Mouse (Mus musculus) myocyte (in vitro differentiated cells): ENCODE data around the gene Zbtb20. TPM values are rescaled to one million over a fixed set of nuclear protein-coding genes. Genes with fewer than 3 reads are reported as not detected.

Experiments
- H3K27me3 ChIP-seq: one replicate; pipeline ENCODE4 v1.6.1; 2011; ENCODE audit not compliant: control insufficient read depth, insufficient read depth, insufficient read length
- H3K36me3 ChIP-seq: one replicate; pipeline ENCODE4 v1.6.1; 2011; ENCODE audit not compliant: control insufficient read depth, insufficient read depth
- H3K4me2 ChIP-seq: one replicate; pipeline ENCODE4 v1.6.1; 2011; ENCODE audit warnings: low read depth, control low read depth
- H3K4me3 ChIP-seq: one replicate; pipeline ENCODE4 v1.5.1; 2011; ENCODE audit warnings: mild to moderate bottlenecking, control low read depth, moderate library complexity
- H3K79me2 ChIP-seq: one replicate; pipeline ENCODE4 v1.6.1; 2011; ENCODE audit not compliant: control insufficient read depth, insufficient read depth
- H3ac ChIP-seq: one replicate; pipeline ENCODE4 v1.6.1; 2011; ENCODE audit not compliant: control insufficient read depth, insufficient read length
- CEBPB ChIP-seq: IDR thresholded peaks from 2 replicates; pipeline ENCODE4 v1.6.1; 2011; ENCODE audit warnings: mild to moderate bottlenecking, moderate library complexity; ENCODE audit not compliant: poor library complexity, insufficient read depth, severe bottlenecking
- E2F4 ChIP-seq: IDR thresholded peaks from one replicate; pipeline ENCODE4 v1.6.1; 2011; ENCODE audit warnings: mild to moderate bottlenecking, control low read depth, moderate library complexity; ENCODE audit not compliant: insufficient read depth
- MAX ChIP-seq: IDR thresholded peaks from one replicate; pipeline ENCODE4 v1.6.1; 2011; ENCODE audit warnings: low read depth, mild to moderate bottlenecking, control low read depth
- MYOD1 ChIP-seq, 3 experiments: IDR thresholded peaks; one replicate each; pipeline ENCODE4 v1.6.1; 2011; ENCODE audit warnings: control low read depth in 2 of 3, low read depth in 2 of 3, mild to moderate bottlenecking in 2 of 3, moderate library complexity in 1 of 3; ENCODE audit not compliant: insufficient read length in 2 of 3, control insufficient read depth in 1 of 3
- MYOG ChIP-seq, 3 experiments: IDR thresholded peaks; one replicate each; pipeline ENCODE4 v1.6.1; 2011; ENCODE audit warnings: control low read depth in 2 of 3, low read depth in 2 of 3, mild to moderate bottlenecking in 2 of 3; ENCODE audit not compliant: insufficient read length in 2 of 3, control insufficient read depth in 1 of 3, insufficient read depth in 1 of 3
- POLR2A ChIP-seq: IDR thresholded peaks from one replicate; pipeline ENCODE4 v1.6.1; 2011; ENCODE audit warnings: low read depth, mild to moderate bottlenecking, control low read depth, moderate library complexity; ENCODE audit not compliant: insufficient read length
- POLR2AphosphoS2 ChIP-seq: IDR thresholded peaks from one replicate; pipeline ENCODE4 v1.6.1; 2011; ENCODE audit warnings: low read depth, control low read depth; ENCODE audit not compliant: insufficient read length
- REST ChIP-seq: IDR thresholded peaks from one replicate; pipeline ENCODE4 v1.6.1; 2011; ENCODE audit warnings: mild to moderate bottlenecking, control low read depth, moderate library complexity; ENCODE audit not compliant: insufficient read depth, insufficient read length
- SRF ChIP-seq: IDR thresholded peaks from one replicate; pipeline ENCODE4 v1.6.1; 2011; ENCODE audit warnings: low read depth; ENCODE audit not compliant: control insufficient read depth, insufficient read length
- TCF12 ChIP-seq: IDR thresholded peaks from one replicate; pipeline ENCODE4 v1.6.1; 2011; ENCODE audit warnings: mild to moderate bottlenecking, control low read depth; ENCODE audit not compliant: poor library complexity, insufficient read depth, severe bottlenecking
- TCF3 ChIP-seq: IDR thresholded peaks from one replicate; pipeline ENCODE4 v1.6.1; 2011; ENCODE audit warnings: low read depth, control low read depth; ENCODE audit not compliant: insufficient read length
- USF1 ChIP-seq: IDR thresholded peaks from one replicate; pipeline ENCODE4 v1.6.1; 2011; ENCODE audit warnings: low read depth, mild to moderate bottlenecking, control low read depth, moderate library complexity
- polyA plus RNA-seq: library from polyadenylated mRNA; unstranded; fragments of >200 nt; fragmentation: generic; extraction: Trizol; gene quantifications from one replicate; pipeline ENCODE4 v1.2.1, GENCODE M21; 2012; ENCODE audit warnings: missing spikeins

Zbtb20 gene
- polyA plus RNA-seq, 1 experiment: 5.0 TPM

- Histone ChIP-seq H3K36me3 (no peaks in the 10 kb centered on the region), H3K4me3 (no peak overlapping the region), H3K4me2 (no peak overlapping the region), H3K27me3 (no peaks in the 10 kb centered on the region), H3ac (no peak overlapping the region), H3K79me2 (no peaks in the 10 kb centered on the region)
- peak in 1 of 3 experiments; percentile 68 for TF ChIP-seq MYOD1 (IDR thresholded peaks at IDR 0.05; ENCODE audit: control insufficient read depth in 1 of 3, insufficient read length in 2 of 3, low read depth in 2 of 3)
- TF ChIP-seq MYOG (IDR thresholded peaks at IDR 0.05; ENCODE audit: control insufficient read depth in 1 of 3, insufficient read depth in 1 of 3, insufficient read length in 2 of 3, low read depth in 2 of 3): no peak
Measured at GRCm38 (mm10) chr16:43690211-43690690, 814.6 kb downstream of the Zbtb20 start.

- TF ChIP-seq TCF12 (no peak), E2F4 (no peak), TCF3 (no peak), USF1 (no peak), REST (no peak), POLR2AphosphoS2 (no peak), MAX (no peak), MYOD1 (IDR thresholded peaks at IDR 0.05; ENCODE audit: control insufficient read depth in 1 of 3, insufficient read length in 2 of 3, low read depth in 2 of 3) (no peak)
- H3K36me3 ChIP-seq: no peaks in the 10 kb centered on the region
- H3K27me3 ChIP-seq: no peaks in the 10 kb centered on the region
- no peaks in the 10 kb centered on the region for H3K79me2 ChIP-seq
- H3K4me2 ChIP-seq: no peak overlapping the region
- H3K4me3 ChIP-seq: no peak overlapping the region
- H3ac ChIP-seq: no peak overlapping the region
Measured at GRCm38 (mm10) chr16:43690912-43691311, 815.2 kb downstream of the Zbtb20 start.

GRCm38 (mm10) chr16:43691741-43692140 is 816.1 kb downstream of the Zbtb20 start:
- TF ChIP-seq MAX (no peak), POLR2A (no peak), E2F4 (no peak), POLR2AphosphoS2 (no peak), REST (no peak), CEBPB (no peak), MYOG (IDR thresholded peaks at IDR 0.05; ENCODE audit: control insufficient read depth in 1 of 3, insufficient read depth in 1 of 3, insufficient read length in 2 of 3, low read depth in 2 of 3) (no peak), SRF (no peak), TCF12 (no peak), TCF3 (no peak), MYOD1 (IDR thresholded peaks at IDR 0.05; ENCODE audit: control insufficient read depth in 1 of 3, insufficient read length in 2 of 3, low read depth in 2 of 3) (no peak), USF1 (no peak)
- H3K27me3 ChIP-seq: no peaks in the 10 kb centered on the region
- H3K36me3 ChIP-seq: no peaks in the 10 kb centered on the region
- no peak overlapping the region for H3K4me3 ChIP-seq
- no peak overlapping the region for H3K4me2 ChIP-seq
- H3ac ChIP-seq: no peak overlapping the region
- no peaks in the 10 kb centered on the region for H3K79me2 ChIP-seq
